Mouse (Mus musculus) forebrain, embryonic 15.5 days (tissue): ENCODE measurements around the gene Arid1a. TPM values are rescaled to one million over a fixed set of nuclear protein-coding genes. Genes with fewer than 3 reads are reported as not detected.

Experiments used
- ATAC-seq: fragments of 200-750 bp; cut with Nextera tagmentation; replicated peaks from 2 replicates; pipeline ENCODE4 v1.8.0; 2017; ENCODE audit warnings: mild to moderate bottlenecking, moderate TSS enrichment, moderate library complexity
- H3K27ac ChIP-seq: fragments of 300-500 bp; sonication (generic); replicated peaks from 2 replicates; pipeline ENCODE4 v1.5.1; 2015; ENCODE audit warnings: mild to moderate bottlenecking, inconsistent platforms
- H3K27me3 ChIP-seq: fragments of 300-500 bp; sonication (generic); 2 replicates; pipeline ENCODE4 v1.6.1; 2015; ENCODE audit warnings: inconsistent platforms
- H3K36me3 ChIP-seq: fragments of 300-500 bp; sonication (generic); 2 replicates; pipeline ENCODE4 v1.6.1; 2015; ENCODE audit warnings: mild to moderate bottlenecking, inconsistent platforms
- H3K4me1 ChIP-seq: fragments of 300-500 bp; sonication (generic); 2 replicates; pipeline ENCODE4 v1.6.1; 2015; ENCODE audit warnings: inconsistent platforms
- H3K4me2 ChIP-seq: fragments of 300-500 bp; sonication (generic); replicated peaks from 2 replicates; pipeline ENCODE4 v1.6.1; 2015; ENCODE audit warnings: mild to moderate bottlenecking, inconsistent platforms
- H3K4me3 ChIP-seq: fragments of 300-500 bp; sonication (generic); 2 replicates; pipeline ENCODE4 v1.5.1; 2015; ENCODE audit warnings: mild to moderate bottlenecking, inconsistent platforms
- H3K9ac ChIP-seq: fragments of 300-500 bp; sonication (generic); replicated peaks from 2 replicates; pipeline ENCODE4 v1.6.1; 2015; ENCODE audit warnings: mild to moderate bottlenecking, inconsistent platforms
- H3K9me3 ChIP-seq: fragments of 300-500 bp; sonication (generic); 2 replicates; pipeline ENCODE4 v1.6.1; 2016; ENCODE audit warnings: inconsistent platforms
- WGBS: fragments of 180-500 bp; shearing (Covaris S2); methylation state at CpG from one replicate; pipeline ENCODE4 v1.1.7; 2015; ENCODE audit warnings: mixed read lengths; 5-methylcytosine and 5-hydroxymethylcytosine counted together
- polyA plus RNA-seq: library from polyadenylated mRNA; unstranded; fragments of >200 nt; fragmentation: Nextera tagmentation; extraction: Ambion mirVana; gene quantifications from 2 replicates; pipeline ENCODE4 v1.2.1, GENCODE M21; 2015

Gene Arid1a
- polyA plus RNA-seq, 1 experiment from 2014 or later: 40.9 TPM

DNA sequence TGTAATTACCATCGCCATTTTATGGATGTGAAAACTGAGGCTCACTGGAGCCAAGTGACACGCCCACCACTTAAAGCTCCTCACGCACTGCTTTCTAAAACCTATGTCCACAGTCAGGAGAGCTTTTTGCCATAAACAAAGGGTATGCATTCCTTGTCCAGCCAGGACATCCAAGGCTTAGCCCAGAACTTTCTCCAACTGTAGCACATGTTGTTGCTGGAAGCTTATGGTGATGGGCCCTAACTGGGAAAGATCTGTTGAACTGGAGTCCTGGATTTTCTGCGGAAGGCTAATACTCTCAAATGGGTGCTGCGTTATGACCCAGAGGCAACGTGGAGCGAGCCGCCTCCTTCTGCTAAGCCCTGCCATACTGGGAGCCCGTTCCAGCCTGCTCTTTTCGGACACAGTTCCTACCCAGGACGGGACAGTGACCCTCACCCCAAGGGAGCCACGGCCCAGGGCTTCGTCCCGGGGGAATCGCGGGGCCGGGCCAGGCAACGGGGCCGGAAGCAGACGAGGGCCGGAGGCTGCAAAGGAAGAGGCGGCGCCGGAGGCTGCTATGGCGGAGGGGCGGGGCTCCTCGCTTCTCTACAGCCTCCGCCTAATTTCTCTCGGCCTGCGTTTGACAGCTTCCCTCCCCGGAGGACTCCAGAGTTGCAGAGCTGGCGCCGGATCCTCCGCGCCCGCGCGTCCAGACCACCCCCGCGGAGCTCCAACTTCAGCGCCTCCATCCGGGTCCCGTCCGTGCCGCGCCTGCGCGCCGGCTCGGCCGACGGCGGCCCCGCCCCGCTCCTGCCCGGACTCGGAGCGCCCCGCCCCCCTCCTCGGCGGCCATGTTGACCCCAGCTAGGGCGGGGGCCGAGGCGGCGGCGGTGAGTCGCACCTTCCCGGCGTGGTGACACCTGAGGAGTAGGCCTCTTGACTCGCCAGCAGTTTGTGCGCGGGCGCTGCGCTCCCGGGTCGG lies 84.4 kb downstream of the Arid1a start, which contains the start of gene Pigv:
Pigv (minus strand) TSS at position 767 of the 964 bp plus-strand sequence.
- peak within 1 kb of the TSS; percentile 79 for H3K4me2 ChIP-seq
- under 1% methylated on average over 74 of the region's 76 CpGs for WGBS
- peak within 1 kb of the TSS; percentile 90 for H3K4me3 ChIP-seq
- peak within 1 kb of the TSS; percentile 87 for H3K9ac ChIP-seq
- no peaks in the 10 kb centered on the region for H3K27me3 ChIP-seq
- ATAC-seq: peak; percentile 89
- no peaks in the 10 kb centered on the region for H3K36me3 ChIP-seq
- H3K4me1 ChIP-seq: peaks cover 57% of the 10 kb centered on the region
- peak within 1 kb of the TSS; percentile 99 for H3K27ac ChIP-seq
- no peaks in the 10 kb centered on the region for H3K9me3 ChIP-seq

DNA sequence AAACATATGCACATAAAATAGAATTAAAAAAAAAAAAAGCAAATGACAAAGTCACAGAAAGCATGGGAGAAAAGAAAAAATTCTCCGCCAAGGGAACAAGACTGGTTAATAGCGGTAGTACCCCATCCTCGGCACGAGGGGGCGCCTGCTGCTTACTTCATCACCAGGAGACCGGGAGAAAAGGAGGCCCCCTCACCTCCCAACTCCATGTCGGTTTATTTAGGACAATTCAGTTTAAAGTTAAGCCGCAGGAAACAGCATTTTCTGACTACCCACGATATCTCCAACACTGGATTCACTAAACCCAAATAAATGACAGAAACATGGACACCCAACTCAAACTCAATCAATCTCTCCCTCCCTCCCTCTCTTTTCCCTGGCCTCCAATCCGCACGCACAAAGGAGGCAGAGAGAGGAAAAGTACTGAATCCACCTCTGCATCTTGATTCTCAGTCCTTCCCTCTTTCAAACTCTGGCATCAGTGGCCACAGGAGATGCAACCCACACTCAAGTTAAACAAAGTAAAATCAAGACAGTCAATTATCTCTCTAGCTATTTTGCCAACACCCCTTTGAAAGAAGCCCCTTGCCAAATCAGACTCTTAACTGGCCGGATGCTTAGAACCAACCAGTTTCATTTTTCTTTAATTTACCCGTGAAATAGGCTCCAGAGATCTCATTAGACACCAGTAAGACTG lies 85.2 kb downstream of the Arid1a start:
- H3K36me3 ChIP-seq: no peaks in the 10 kb centered on the region
- peaks cover 51% of the 10 kb centered on the region for H3K4me1 ChIP-seq
- H3K27me3 ChIP-seq: no peaks in the 10 kb centered on the region
- peak overlapping the region; percentile 87 for H3K9ac ChIP-seq
- H3K9me3 ChIP-seq: no peaks in the 10 kb centered on the region
- no peak for ATAC-seq
- peak overlapping the region; percentile 79 for H3K4me2 ChIP-seq
- peak overlapping the region; percentile 99 for H3K27ac ChIP-seq
- H3K4me3 ChIP-seq: peak overlapping the region; percentile 90
- 3% methylated on average over 13 of the region's 13 CpGs for WGBS

DNA sequence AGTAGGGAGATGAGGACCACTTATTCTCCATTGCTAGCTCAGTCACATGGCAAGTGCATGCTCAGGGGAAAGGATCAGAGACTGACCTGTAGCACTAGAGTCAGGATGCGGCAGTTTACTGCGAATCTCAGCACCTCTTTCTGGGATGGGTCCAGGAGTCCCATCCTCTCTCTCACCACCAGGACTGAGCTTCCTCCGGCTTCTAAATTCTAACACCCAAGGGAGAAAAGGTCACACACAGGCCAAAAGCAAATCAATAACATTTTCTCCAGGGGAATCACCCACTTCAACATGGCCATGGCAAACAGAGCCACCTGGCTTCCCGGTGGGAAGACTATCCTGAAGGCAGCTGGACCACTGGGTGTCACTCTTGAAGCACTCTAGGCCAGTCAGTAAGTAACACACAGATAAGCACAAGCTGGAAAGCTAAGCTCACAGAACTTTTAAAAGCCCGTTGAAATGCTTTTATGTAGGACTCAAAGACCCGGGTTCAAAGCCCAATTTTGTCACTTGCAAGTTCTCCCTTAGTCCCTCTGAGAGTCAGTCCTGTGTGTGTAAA lies 86.8 kb downstream of the Arid1a start:
- Histone ChIP-seq H3K9ac (no peak overlapping the region), H3K4me2 (no peak overlapping the region), H3K27ac (no peak overlapping the region), H3K4me1 (peaks cover 39% of the 10 kb centered on the region), H3K27me3 (no peaks in the 10 kb centered on the region), H3K9me3 (no peaks in the 10 kb centered on the region), H3K36me3 (no peaks in the 10 kb centered on the region), H3K4me3 (no peak overlapping the region)
- WGBS: 65% methylated on average over 6 of the region's 6 CpGs
- no peak for ATAC-seq

GRCm38 (mm10) chr4:133668537-133668936 lies 88.0 kb downstream of the Arid1a start:
- 70% methylated on average over 3 of the region's 3 CpGs for whole genome bisulfite sequencing
- no peak for ATAC-seq
- Histone ChIP-seq H3K36me3 (no peaks in the 10 kb centered on the region), H3K9me3 (no peaks in the 10 kb centered on the region), H3K4me2 (no peak overlapping the region), H3K9ac (no peak overlapping the region), H3K27ac (no peak overlapping the region), H3K4me1 (peaks cover 30% of the 10 kb centered on the region), H3K27me3 (no peaks in the 10 kb centered on the region), H3K4me3 (no peak overlapping the region)

GRCm38 (mm10) chr4:133666199-133666598 lies 90.4 kb downstream of the Arid1a start:
- Histone ChIP-seq H3K4me3 (no peak overlapping the region), H3K27me3 (no peaks in the 10 kb centered on the region), H3K27ac (no peak overlapping the region), H3K4me2 (no peak overlapping the region), H3K9me3 (no peaks in the 10 kb centered on the region), H3K4me1 (peaks cover 16% of the 10 kb centered on the region), H3K9ac (no peak overlapping the region), H3K36me3 (0 out of 2 replicates have a peak, but pooled peaks cover 3% of the 10 kb centered on the region)
- 91% methylated on average over 6 of the region's 6 CpGs for WGBS
- no peak for ATAC-seq

GRCm38 (mm10) chr4:133665118-133665517 lies 91.5 kb downstream of the Arid1a start:
- Histone ChIP-seq H3K9ac (no peak overlapping the region), H3K36me3 (0 out of 2 replicates have a peak, but pooled peaks cover 3% of the 10 kb centered on the region)

GRCm38 (mm10) chr4:133662945-133663344 lies 93.6 kb downstream of the Arid1a start:
- no peak for ATAC-seq
- peaks cover 29% of the 10 kb centered on the region for H3K4me1 ChIP-seq
- WGBS: 89% methylated on average over 8 of the region's 8 CpGs

More at GRCm38 (mm10) chr4:133665118-133665517, 91.5 kb downstream of the Arid1a start:
- no peak for ATAC-seq
- WGBS: 47% methylated on average over 11 of the region's 11 CpGs
- H3K4me1 ChIP-seq: peaks cover 17% of the 10 kb centered on the region
- no peaks in the 10 kb centered on the region for H3K9me3 ChIP-seq
- H3K4me2 ChIP-seq: no peak overlapping the region
- H3K27ac ChIP-seq: 0 out of 2 replicates have a peak overlapping the region, but pooled peaks have one; percentile 26
- no peak overlapping the region for H3K4me3 ChIP-seq
- no peaks in the 10 kb centered on the region for H3K27me3 ChIP-seq

DNA sequence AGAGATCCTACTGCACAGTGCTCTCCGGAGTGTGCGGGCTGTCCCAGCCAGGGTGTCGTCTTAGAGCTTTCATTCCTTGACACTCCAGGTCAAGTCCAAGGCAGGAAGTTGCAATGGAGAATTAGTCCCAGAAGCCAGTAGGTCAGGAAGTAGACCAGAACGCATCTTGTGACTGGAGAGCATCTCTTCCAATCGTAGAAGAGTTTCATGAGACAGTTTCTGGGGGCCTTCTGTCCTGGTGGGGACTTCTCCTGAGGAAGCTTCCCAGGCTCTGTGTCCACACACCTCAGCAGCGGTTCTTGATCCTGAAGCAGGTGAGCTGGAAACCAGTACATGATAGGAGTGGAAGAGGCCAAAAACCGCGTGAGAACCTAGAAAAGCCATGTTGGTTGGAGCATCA lies 94.1 kb downstream of the Arid1a start:
- Histone ChIP-seq H3K27me3 (no peaks in the 10 kb centered on the region), H3K36me3 (0 out of 2 replicates have a peak, but pooled peaks cover 3% of the 10 kb centered on the region), H3K4me2 (no peak overlapping the region), H3K9me3 (no peaks in the 10 kb centered on the region), H3K27ac (no peak overlapping the region), H3K9ac (no peak overlapping the region), H3K4me3 (no peak overlapping the region), H3K4me1 (peaks cover 34% of the 10 kb centered on the region)
- WGBS: 92% methylated on average over 8 of the region's 8 CpGs
- no peak for ATAC-seq

More at GRCm38 (mm10) chr4:133662945-133663344, 93.6 kb downstream of the Arid1a start:
- H3K4me2 ChIP-seq: no peak overlapping the region
- no peak overlapping the region for H3K27ac ChIP-seq
- H3K4me3 ChIP-seq: no peak overlapping the region
- H3K9ac ChIP-seq: no peak overlapping the region
- H3K27me3 ChIP-seq: no peaks in the 10 kb centered on the region
- no peaks in the 10 kb centered on the region for H3K9me3 ChIP-seq
- H3K36me3 ChIP-seq: 0 out of 2 replicates have a peak, but pooled peaks cover 3% of the 10 kb centered on the region

DNA sequence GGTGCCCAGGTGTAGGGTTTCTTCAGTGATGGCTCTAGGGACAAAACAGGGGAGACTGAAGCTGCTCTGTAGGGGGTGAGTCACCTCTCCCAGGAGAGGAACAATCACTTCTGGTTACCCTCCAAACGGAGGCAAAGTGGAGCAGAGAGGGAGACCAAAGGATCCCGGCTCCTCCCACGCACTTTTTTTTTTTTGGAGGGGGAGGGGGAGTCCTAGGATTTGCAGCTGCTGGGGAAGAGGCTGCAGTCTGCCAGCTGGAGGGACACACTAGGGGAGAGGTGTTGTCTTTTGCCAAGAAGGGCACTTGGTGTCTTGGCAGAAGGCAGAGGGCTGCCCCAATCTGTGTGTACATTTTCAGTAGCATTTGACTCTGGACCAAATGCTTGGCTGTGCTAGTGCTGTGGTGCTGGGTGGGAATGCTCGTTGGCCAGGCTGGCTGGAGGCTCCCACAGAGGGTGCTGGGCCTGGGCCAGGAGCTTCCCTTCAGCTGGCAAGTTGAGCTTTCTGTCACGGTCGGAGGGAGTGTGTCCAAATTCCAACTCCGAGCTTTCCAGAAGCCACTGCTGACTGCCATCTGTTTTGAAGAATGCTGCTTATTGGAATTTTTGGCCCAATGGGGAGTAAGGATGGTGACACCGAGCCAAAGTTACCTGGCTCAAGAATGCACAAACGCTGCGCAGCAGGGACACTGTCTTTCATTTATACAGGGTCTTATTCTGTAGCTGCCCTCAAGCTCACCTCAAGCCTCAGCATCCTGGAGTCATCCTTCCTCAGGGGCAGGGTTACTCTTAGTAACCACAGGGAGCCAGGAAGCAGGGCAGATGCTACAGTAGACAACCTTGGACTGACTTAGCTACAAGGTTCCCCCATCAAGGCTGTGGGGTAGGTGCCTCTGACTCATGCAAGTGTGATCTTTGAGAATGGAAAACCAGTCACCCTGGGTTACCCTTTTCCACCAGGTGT lies 96.1 kb downstream of the Arid1a start:
- peak overlapping the region; percentile 13; the same call in 1 of the 2 replicates for H3K9ac ChIP-seq
- 14% methylated on average over 10 of the region's 10 CpGs for WGBS
- H3K36me3 ChIP-seq: 0 out of 2 replicates have a peak, but pooled peaks cover 3% of the 10 kb centered on the region
- H3K27me3 ChIP-seq: no peaks in the 10 kb centered on the region
- no peak overlapping the region for H3K4me3 ChIP-seq
- peak overlapping the region; percentile 25 for H3K4me2 ChIP-seq
- H3K4me1 ChIP-seq: peaks cover 37% of the 10 kb centered on the region
- H3K9me3 ChIP-seq: no peaks in the 10 kb centered on the region
- peak overlapping the region; percentile 79 for H3K27ac ChIP-seq
- ATAC-seq: peak; percentile 83

DNA sequence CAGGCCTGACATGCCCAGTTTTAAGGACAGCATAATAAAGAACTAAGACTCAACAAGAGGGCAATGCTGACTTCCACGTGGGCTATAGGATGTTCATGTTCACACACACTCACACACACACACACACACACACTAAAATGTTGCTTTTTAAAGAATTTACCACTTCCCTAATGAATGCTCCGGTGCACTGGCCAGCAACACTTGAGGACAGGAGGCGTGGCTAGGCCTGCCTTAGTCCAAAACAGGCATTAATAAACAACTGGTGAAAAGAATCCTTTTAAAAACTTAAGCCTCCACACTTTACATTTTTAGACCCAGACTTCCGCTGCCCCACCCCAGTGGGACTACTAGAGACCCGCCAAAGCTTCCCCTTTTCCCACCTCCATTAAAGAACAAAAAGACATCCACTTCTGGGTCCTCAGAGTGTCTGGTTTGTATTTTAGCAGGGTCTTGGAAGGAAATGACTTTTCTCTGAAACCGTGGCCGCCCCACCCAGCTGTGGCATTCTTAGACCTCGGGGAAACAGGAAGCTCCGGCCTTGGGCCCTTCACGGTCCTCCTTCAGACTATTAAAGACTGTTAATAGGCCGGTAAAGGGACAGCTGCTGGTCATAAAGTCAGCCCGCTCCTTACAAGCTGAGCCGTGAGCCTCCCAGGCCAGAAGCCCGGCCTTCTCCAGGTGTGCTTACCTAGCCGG lies 96.9 kb downstream of the Arid1a start:
- H3K27ac ChIP-seq: peak overlapping the region; percentile 79

More for the DNA sequence above, 96.9 kb downstream of the Arid1a start:
- no peak for ATAC-seq
- Histone ChIP-seq H3K27me3 (no peaks in the 10 kb centered on the region), H3K36me3 (0 out of 2 replicates have a peak, but pooled peaks cover 3% of the 10 kb centered on the region), H3K9me3 (no peaks in the 10 kb centered on the region), H3K4me1 (peaks cover 37% of the 10 kb centered on the region), H3K9ac (peak overlapping the region; percentile 13; the same call in 1 of the 2 replicates), H3K4me2 (peak overlapping the region; percentile 25), H3K4me3 (no peak overlapping the region)
- 17% methylated on average over 15 of the region's 15 CpGs for WGBS
